Mouse (Mus musculus): ENCODE measurements around the gene Nub1.

Gene Nub1

DNA sequence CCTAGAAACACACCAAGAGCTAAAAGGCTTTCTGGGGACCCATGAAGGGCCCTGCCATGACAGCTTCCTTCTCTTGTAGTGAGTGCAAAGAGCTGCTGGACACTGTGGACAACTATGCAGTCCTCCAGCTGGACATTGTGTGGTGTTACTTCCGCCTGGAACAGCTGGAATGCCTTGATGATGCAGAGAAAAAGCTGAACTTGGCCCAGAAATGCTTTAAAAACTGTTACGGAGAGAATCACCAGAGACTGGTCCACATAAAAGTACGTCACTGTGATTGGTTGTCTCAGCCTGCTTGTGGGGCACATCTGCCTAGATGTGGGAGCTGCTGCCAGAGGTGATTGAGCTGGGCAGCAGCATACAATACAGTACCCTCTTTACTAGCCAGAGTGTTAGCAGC, 15.9 kb downstream of the Nub1 start:
- DNase-seq (ENCODE audit: low spot score): no peak

DNA sequence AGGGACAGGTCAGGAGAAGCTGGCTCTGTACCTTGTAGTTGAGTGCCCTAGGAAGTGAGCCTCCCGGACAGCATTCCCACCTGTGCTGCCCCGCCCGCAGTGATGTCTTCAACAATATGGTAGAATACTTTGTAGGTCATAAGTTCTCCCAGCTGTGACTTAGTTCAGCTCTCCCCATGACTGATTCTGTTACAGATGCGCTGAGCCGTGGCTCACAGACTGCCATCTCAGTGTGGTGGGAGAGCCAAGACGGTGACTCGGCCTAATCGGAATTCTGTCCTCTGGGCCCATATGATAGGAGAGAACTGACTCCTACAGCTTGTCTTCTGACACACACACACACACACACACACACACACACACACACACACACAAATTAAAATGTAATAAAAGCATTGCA, 19.3 kb downstream of the Nub1 start:
- no peak for DNase-seq (ENCODE audit: low spot score)

DNA sequence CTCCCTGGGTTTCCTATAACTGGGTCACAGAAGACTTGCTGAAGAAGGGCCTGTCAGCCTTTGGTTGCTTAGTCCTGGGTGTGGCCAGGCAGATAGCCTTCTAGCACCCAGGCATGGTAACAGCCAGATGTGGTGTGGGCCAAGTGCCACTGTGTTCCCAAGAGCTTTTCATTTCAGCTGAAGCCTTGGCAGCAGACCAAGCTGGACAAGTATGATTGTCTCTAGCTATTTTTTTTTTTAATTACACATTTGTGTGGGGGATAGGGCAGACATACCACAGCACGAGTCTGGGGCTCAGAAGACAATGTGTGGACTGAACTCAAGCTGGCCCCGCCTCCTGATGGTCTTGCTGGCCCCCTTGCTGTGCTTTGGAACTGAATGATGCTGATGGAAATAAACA, 24.6 kb downstream of the Nub1 start:
- DNase-seq (ENCODE audit: low spot score): no peak

DNA sequence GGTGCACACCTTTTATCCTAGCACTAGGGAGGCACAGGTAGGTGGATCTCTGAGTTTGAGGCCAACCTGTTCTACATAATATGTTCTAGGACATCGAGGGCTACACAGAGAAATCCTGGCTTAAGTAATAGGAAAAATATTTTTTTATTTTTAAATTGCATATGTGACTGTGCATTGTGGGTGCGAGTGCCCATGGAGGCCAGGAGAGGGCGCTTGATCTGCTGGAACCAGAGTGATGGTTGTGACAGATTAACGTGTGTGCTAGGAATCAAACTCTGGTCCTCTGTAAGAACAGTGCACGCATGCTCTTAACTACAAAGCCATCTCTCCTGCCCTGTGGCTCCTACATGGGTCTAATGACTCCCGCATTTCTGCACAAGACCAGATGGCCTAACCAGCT, 26.3 kb downstream of the Nub1 start:
- no peak for DNase-seq (ENCODE audit: low spot score)

DNA sequence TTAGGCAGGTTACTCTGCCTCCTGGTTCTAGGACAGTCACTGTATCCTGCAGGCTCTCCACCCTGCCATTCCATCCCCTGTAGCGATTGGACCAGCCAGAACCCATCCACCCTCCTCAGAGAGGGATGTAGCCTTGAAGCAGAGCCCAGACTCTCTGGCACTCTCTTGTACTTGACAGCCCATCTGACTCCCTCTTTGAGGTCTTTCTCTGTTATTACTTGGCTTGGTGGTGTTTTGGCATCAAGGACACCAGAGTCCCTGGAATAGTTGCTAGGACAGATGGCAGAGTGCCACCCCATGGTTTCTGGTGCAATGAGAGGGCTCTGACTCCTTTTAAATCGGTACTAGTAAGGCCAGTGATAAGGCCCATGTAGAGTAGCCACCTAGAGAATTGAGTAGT, 27.9 kb downstream of the Nub1 start:
- DNase-seq (ENCODE audit: low spot score): no peak

DNA sequence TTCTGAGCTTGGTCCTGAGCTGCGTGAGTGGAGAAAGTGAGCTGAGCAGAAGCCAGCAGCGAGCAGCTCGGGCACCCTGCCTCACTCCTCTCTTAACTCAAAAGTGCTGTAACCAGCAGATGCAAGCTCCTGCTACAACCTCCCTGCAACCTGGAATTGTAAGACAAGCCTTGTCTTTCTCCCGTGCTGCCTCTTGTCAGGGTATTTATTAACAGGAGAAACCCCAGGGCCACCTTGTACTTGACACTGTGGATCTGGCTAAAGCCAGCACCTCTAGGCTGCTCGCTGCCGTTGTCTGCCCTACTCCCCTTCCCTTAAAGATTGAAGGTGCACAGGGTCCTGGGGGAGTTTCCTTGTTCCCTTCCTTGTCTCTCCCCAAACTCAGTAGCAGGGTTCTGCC, 28.7 kb downstream of the Nub1 start:
- no peak for DNase-seq (ENCODE audit: low spot score)

DNA sequence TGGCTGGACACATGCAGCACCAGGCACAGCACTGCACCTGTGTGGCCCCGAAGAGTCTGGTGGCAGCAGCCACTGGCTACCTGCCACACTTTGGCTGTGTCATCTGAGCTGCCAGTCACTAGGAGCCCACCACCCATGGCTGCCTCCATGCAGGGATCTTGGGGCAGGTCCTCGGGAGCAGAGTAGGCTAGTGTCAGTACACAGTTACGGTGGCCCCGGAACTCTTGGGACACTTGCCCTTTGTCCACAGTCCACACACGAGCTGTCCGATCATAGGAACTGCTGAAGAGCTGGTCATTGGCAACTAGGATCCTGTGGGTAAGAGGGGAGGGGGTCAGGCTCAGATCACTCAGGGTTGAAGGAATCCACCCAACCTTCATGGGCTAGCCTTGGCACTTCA, 32.7 kb downstream of the Nub1 start:
- no peak for DNase-seq (ENCODE audit: low spot score)

DNA sequence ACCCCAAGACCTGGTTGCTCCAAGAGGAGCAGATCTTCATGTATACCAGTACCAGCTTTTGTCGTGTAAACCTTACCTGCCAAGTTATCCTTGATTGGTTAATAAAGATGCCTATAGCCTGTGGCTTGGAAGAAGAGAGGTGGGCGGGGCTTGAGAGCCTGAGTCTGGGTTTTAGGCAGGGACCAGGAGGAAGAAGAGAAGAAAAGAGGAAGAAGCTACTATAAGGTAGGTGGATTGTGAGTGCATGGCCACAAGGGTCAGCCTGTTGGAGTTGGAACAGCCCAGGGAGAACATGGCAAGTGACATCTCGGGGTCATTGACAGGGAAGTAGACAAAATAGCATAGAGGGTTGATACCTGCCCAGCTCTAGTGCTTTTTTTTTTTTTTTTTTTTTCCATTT, 34.5 kb downstream of the Nub1 start:
- DNase-seq (ENCODE audit: low spot score): no peak

DNA sequence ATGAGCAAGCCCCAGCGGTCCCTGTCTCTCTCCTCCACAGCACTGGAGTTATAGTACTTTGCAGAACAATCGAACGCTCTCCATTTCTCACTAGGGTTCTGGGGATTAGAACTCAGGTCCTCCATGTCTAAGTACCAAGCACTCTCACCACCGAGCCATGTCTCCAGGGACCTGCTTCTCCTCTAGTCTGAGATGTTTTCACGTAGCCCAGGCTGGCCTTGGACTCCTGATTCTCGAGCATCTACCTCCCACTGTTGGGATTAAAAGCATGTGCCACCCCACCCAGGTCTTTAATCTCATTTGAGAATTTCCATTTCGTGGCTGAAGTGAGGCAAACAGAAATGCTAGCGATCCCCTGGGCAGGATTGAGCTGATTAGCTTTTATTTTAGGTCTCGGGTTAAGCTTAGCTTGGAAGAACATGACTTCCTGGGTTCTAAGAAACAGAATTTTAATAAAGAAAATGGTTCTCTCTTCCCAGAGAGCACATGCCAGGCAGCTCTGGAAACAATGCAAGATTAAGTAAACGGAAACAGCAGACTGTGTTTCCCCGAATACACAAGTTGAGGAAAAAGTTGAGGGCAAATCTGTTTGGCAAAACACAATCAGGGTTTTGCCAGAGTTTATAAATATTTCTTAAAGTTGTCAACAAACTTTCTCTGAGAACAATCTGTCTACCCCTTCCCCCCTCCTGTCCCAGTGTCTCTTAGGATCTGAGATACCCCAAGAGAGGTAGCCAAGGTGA, 38.4 kb downstream of the Nub1 start:
- no peak for DNase-seq (ENCODE audit: low spot score)

DNA sequence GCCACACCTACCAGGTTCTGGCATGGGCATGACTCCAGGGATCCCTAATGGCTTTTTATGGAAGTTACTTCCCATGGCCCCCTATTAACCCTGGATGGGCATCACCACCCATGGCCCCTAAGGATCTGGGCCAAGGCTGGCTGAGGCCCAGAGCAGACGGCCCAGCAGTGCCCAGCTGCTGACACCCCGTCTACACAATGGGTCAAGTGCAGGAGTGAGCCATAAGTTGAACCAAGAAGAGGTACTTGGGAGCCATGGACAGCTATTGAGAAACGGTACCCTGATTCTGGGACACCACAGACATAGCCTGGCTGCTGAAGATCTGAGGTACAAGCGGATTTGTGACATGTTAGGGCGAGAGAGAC, 38.9 kb downstream of the Nub1 start:
- no peak for DNase-seq (ENCODE audit: low spot score)

DNA sequence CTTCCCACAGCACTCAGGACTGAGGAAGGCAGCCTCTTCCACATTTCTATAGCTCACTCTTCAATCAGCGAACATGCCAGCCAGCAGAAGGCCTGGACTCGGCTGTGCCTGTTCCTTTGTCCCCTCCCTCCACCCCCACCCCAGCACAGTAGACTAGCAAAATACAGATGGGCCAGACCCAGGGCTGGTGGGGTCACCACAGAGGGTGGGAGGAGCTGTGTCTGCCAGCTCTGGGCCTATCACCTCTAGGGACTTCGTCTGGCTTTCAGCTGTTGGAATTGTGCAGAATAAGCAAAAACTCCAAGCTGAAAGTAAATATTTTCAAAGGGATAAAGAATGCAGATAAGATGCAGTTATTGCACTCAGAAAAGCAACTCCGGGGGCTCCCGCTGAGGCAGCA, 39.5 kb downstream of the Nub1 start:
- DNase-seq (ENCODE audit: low spot score): no peak

DNA sequence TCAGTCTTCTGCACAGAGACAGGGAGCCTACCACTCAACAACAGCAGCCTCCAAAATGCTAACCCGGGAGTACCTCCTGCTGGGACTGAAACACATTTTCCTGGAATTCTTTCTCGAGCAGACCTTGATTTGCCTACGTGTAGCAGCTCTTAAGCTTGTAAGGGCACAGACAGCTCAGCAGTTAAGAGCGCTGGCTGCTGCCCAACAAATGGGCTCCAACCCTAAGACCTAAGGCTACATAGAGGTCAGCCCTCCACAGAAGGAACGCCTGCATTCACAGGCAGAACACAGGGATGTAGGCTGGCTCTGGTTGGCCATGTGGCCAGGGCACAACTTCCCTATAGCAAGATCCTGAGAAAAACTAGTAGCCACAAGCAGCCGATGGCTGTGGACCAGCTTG, 40.6 kb downstream of the Nub1 start:
- DNase-seq (ENCODE audit: low spot score): no peak

DNA sequence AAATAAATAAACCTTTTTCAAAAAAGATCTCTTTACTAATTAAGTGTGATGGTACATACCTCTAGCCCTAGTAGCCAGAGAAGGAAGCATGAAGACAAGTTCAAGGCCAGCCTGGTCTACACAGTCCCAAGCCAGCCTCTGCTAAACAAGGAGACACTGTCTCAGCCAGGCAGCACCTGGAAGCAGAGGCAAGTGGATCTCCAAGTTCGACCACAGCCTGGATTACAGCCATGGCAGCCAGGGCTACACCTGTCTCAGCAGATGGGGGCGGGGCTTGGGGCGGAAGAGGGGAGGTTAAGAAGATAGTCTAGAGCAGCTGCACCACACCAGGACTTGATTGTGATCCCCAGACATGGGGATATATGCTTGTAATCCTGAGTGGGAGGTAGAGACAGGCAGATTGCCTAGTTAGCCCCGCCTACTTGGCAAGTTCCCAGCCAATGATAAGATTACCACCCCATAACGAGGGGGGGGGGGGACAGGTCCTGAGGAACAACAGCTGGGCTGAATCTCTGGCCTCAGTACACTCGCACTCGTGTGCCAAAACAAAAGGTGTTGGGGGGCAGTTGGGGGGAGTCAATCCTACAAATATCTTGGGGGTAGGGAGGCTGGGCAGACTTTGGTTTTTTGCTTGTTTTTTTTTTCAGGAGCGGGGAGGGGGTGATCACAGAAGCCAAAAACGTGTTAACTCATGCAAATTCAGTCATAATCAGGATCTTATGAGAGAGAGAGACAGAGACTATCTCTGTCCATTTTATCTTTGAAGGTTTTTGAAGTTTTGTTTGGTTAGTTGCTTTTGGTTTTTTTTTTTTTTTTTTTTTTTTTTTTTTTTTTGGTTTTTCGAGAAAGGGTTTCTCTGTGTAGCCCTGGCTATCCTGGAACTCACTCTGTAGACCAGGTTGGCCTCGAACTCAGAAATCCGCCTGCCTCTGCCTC, 41.8 kb downstream of the Nub1 start:
- DNase-seq (ENCODE audit: low spot score): no peak

DNA sequence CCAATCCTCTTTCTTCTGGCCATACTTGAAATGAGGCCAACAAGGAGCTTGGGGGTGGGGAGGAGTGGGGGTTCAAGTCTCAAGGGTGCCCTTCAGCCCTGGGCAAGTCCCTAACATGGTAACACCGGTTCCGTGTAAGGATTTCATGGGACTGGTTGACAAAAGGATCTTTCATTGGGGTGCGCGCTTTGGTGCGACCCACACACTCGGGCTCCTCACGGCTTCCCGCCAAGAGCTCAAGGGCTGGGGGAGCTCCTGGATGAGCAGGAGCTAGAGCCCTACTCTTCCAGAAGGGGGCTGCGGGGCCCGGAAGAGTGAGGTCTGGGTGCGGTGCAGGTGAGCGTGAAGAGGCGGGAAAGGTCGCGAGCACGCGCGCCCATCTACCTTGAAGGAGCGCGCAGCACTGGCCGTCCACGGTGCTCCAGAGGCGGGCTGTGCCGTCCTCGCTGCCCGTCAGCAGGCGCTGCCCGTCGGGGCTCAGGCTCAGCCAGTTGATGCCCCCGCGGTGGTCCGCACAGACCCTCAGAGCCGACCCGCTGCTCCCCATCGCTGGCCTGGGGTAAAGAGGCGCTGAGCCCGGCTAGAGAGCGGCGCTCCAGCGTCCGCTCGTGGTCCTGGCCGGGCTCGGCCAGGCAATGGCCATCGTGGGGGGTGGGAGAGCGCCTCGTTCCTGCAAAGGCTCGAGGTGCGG, 44.6 kb downstream of the Nub1 start:
- no peak for DNase-seq (ENCODE audit: low spot score)

DNA sequence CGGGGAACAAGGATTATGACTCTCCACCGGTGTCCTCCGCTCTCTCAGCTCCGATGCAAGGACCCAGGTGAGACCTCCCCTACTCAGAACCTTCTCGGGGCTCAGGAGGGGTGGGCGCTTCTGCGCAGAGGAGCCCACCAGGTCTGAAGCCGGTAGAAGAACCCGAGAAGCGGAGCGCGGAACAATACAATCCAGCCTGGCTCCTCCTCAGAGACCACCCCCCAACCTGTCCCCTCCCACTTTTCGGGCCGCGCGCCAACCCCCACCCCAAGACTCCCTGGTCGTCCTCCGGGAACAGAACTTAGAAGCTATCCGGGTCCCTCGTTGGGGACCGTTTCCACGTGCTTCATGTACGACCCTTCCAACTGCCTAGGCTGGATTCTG, 45.1 kb downstream of the Nub1 start, which contains the start of gene Wdr86:
Gene Wdr86 (minus strand): TSS at position 240 of the 384 bp plus-strand sequence.
- no peak for DNase-seq (ENCODE audit: low spot score)

DNA sequence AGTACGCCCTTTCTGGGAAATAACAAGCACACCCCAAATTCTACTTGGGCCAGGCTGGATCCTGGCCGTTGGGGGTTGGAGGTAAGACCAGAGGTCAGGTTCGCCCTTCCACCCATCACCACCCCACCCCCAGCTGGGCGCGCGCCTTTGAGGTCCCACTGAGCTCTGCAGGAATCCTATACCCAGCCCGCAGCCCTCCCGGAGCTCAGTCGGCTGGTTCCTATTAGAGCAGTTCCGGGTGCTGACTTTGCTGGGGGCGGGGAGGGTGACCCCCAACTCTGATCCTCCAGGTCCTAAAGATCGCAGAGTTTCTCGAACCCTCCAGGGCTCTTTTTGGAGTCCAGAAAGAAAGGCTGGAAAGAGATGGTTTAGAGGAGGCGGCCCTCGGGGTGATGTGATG, 45.7 kb downstream of the Nub1 start:
- DNase-seq (ENCODE audit: low spot score): no peak

DNA sequence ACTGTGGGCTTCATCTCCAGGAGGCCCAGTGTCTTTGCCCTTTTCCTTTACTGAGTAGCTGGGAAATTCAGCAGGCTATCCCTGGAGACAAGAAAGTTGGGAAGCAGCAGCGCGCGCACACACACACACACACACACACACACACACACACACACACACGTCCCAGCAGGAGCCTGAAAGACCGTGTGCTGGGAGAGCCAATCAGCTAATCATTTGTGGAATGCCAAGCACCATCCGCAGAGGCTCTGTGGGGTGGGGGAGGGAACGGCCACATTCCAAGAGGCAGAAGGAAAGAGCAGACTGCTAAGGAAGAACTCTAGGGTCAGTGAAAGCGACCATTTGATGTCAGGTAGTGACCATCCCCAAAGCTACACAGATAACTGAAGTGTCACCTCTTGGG, 47.8 kb downstream of the Nub1 start:
- DNase-seq (ENCODE audit: low spot score): no peak

DNA sequence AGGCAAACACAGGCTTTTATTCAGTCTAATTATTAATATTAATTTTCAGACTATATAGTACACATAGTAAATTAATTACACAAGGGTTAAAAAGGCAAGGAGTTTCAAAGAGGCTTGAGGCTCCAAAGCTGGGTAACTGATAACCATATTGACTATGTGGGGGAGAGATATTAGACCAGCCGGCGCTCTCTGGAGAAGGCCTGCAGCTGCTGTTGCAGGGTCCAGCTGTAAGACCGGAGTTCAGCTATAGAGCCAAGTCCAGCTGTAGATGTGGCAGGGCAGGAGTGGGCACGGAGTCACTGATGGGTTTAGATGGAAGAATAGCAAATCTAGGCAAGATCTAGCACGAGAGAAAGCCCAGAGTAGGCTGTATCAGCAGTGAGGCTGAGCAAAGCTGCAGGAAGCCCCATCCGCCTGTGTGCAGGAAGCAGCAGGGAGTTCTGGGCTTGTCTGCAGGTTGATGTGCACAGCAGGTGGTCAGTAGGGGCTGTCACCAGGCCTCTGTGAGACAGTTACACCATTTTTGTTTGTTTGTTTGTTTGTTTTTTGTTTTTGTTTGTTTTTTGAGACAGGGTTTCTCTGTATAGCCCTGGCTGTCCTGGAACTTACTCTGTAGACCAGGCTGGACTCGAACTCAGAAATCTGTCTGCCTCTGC, 48.6 kb downstream of the Nub1 start:
- DNase-seq (ENCODE audit: low spot score): no peak

DNA sequence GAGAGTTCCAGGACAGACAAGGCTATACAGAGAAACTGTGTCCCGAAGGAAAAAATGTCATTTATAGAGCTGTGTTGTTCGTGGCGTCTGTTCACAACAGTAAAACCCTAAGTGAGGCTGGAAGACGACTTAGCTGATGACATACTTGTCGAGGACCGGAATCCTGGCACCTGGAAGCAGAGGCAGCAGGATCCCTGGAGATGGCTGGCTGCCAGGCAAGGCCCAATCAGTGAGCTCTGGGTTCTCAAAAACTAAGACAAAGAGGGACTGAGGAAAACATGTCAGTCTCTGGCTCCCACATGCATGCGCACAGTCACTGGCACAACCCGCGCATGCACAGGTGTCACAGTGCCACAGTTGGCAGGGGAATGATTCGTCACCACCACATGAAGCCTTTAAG, 52.3 kb downstream of the Nub1 start:
- no peak for DNase-seq (ENCODE audit: low spot score)

DNA sequence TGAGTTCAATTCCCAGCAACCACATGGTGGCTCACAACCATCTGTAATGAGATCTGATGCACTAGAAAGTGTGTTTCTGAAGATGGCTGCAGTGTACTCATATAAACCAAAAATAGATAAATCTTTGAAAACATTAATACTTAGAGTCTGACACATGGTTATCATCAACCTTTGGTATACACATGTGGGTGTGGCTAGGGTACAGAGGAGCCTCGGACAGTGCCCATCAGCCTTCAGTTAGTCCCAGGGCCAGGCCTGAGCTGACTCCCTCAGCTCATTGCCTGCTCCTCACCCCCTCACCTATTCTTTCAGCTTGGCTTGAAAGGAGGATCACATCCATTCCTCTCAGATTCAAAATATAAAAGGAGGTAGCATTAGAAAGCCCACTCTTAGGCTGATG, 53.2 kb downstream of the Nub1 start:
- DNase-seq (ENCODE audit: low spot score): no peak

DNA sequence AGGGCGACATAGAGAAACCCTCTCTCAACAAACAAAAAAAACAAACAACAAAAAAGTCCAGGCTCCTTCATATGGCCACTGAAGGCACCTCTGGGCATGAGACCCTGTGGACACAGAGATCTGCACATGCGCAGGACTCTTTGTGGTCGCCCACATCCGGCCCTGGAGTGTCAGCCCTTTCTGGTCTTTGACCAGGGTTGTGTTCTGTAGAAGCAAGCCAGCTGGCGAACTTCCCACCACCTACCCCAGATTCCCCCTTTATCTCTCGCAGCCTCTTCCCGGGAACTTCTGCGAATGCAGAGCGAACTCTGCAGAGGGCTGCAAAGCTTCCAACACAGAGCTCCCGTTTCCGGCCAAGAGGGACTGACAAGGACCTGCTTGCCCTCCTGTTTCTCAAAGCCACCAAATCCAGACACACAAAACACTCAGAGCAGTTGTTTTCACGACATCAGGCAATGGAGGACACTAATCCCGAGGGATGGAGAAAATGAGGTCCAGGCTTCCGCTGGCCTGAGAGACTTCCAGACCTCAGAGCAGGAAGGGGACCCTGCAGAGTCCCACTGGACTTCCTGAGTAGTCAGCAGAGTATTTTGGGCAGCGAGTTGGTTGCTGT, 53.9 kb downstream of the Nub1 start:
- no peak for DNase-seq (ENCODE audit: low spot score)

Measured in ovary, postnatal 10 days (tissue).